Mouse (Mus musculus) olfactory bulb, adult 2 months (tissue): Measurements from ENCODE around the gene Olfr1411.

Source experiments
- CTCF ChIP-seq: fragments of 200-500 bp; IDR thresholded peaks from 2 replicates; pipeline ENCODE4 v1.5.1; 2012; ENCODE audit warnings: low read depth, mild to moderate bottlenecking, low read length, moderate library complexity; ENCODE audit not compliant: insufficient read depth
- POLR2A ChIP-seq: fragments of 200-500 bp; IDR thresholded peaks from 2 replicates; pipeline ENCODE4 v1.6.1; 2012; ENCODE audit warnings: mild to moderate bottlenecking, low read depth, low read length, moderate library complexity; ENCODE audit not compliant: insufficient read depth

DNA sequence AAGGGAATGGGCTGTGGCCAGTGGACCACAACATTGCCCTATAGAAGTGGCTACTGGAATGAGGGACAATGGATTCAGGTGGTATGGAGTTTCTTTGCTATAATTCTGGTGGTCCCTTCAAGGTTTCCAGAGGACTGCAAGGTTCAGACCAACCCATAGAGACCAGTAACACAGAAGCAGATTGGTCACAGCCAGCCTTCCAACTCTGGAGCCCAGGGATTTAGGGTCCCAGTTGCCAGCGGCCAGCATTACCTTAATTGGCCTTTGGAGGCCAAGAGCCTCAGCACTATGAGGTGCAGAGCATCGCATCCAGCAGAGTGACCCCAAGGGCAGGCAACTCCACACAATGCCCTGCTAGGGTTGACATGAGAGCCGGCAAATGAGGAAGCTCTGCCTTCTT, 23.2 kb upstream of the Olfr1411 start, which contains the start of gene Olfr1413:
- TF ChIP-seq CTCF = no peak
- TF ChIP-seq POLR2A = no peak
